Mouse (Mus musculus) liver, embryonic 14.5 days (tissue): ENCODE data around the gene Ankrd12.
A peak's percentile ranks its signal among the peaks of the same experiment; 100 is the strongest.
"Not testable (repeated sequence)": the region's sequence is repeated elsewhere in the genome, so short reads cannot be mapped to it uniquely, and the experiment has no call there.

Experiments
- CTCF ChIP-seq: IDR thresholded peaks from 2 replicates; pipeline ENCODE4 v1.5.1; 2016; ENCODE audit warnings: antibody characterized with exemption, low read depth, control low read depth
- EP300 ChIP-seq: IDR thresholded peaks from 2 replicates; pipeline ENCODE4 v1.6.1; 2016; ENCODE audit warnings: antibody characterized with exemption, low read depth

- not testable (repeated sequence) for TF ChIP-seq CTCF
- TF ChIP-seq EP300 = peak; percentile 38; the same call in 1 of the 2 replicates
Measured at GRCm38 (mm10) chr17:65976720-65977119, 100.2 kb downstream of the Ankrd12 start.
